Mouse (Mus musculus): ENCODE results near the gene Frmd4b. TPM values are rescaled to one million over a fixed set of nuclear protein-coding genes. Genes with fewer than 3 reads are reported as not detected.

The Frmd4b gene
- polyA plus RNA-seq, 1 experiment from 2014 or later: 46.3 TPM

GRCm38 (mm10) chr6:97457210-97457609 lies 160.1 kb downstream of the Frmd4b start:
- Histone ChIP-seq H3K27ac (no peak overlapping the region), H3K4me2 (replicated peaks) (no peak overlapping the region), H3K27me3 (replicated peaks) (no peaks in the 10 kb centered on the region), H3K9me3 (no peaks in the 10 kb centered on the region), H3K36me3 (no peaks in the 10 kb centered on the region), H3K4me3 (no peak overlapping the region), H3K9ac (no peak overlapping the region), H3K4me1 (peaks cover 22% of the 10 kb centered on the region)
- no peak for ATAC-seq (ENCODE audit: low FRiP score, low read depth)
- WGBS: 61% methylated on average over 2 of the region's 2 CpGs

- H3K27ac ChIP-seq: no peak overlapping the region
- H3K27me3 ChIP-seq (replicated peaks): no peaks in the 10 kb centered on the region
- 90% methylated on average over 5 of the region's 5 CpGs for WGBS
- H3K9me3 ChIP-seq: no peaks in the 10 kb centered on the region
- no peak overlapping the region for H3K4me3 ChIP-seq
- H3K36me3 ChIP-seq: no peaks in the 10 kb centered on the region
- no peak overlapping the region for H3K9ac ChIP-seq
- no peak for ATAC-seq (ENCODE audit: low FRiP score, low read depth)
- no peak overlapping the region for H3K4me2 ChIP-seq (replicated peaks)
- peaks cover 3% of the 10 kb centered on the region; the same call in 1 of the 2 replicates for H3K4me1 ChIP-seq
Measured at GRCm38 (mm10) chr6:97452223-97452622, 165.1 kb downstream of the Frmd4b start.

GRCm38 (mm10) chr6:97449806-97450205 lies 167.5 kb downstream of the Frmd4b start:
- no peak overlapping the region for H3K9ac ChIP-seq
- WGBS: 97% methylated on average over 2 of the region's 2 CpGs
- no peak for ATAC-seq (ENCODE audit: low FRiP score, low read depth)

DNA sequence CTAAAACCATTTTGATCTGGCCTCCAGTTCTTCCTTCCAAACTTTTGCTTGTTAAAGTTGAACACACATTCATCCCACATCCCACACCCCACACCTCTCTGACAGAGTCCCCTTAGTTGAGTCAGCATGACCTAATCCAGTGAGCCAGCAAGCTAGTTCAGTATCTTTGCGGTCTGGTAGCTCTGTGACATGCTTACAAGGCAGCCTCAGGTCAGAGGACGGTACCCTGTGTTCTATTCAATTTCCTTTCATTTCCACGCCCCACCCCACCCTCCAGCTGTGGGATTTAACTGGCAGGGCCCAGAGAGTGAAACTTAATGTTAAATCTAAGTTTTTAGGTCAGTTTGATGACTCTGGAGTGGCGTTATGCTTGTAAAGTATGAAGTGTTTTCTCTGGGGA lies 170.3 kb downstream of the Frmd4b start:
- H3K4me1 ChIP-seq: no peaks in the 10 kb centered on the region
- no peak overlapping the region for H3K27ac ChIP-seq
- H3K9ac ChIP-seq: no peak overlapping the region
- WGBS: 74% methylated on average over 4 of the region's 4 CpGs
- no peaks in the 10 kb centered on the region for H3K9me3 ChIP-seq
- H3K27me3 ChIP-seq (replicated peaks): no peaks in the 10 kb centered on the region
- H3K36me3 ChIP-seq: no peaks in the 10 kb centered on the region
- H3K4me2 ChIP-seq (replicated peaks): no peak overlapping the region
- no peak for ATAC-seq (ENCODE audit: low FRiP score, low read depth)
- no peak overlapping the region for H3K4me3 ChIP-seq

More at GRCm38 (mm10) chr6:97449806-97450205, 167.5 kb downstream of the Frmd4b start:
- Histone ChIP-seq H3K4me1 (no peaks in the 10 kb centered on the region), H3K9me3 (no peaks in the 10 kb centered on the region), H3K36me3 (no peaks in the 10 kb centered on the region), H3K4me3 (no peak overlapping the region), H3K27ac (no peak overlapping the region), H3K27me3 (replicated peaks) (no peaks in the 10 kb centered on the region), H3K4me2 (replicated peaks) (no peak overlapping the region)

- H3K4me2 ChIP-seq (replicated peaks): no peak overlapping the region
- WGBS: 89% methylated on average over 5 of the region's 5 CpGs
- H3K9me3 ChIP-seq: no peaks in the 10 kb centered on the region
- no peak overlapping the region for H3K4me3 ChIP-seq
- H3K27ac ChIP-seq: no peak overlapping the region
- H3K9ac ChIP-seq: no peak overlapping the region
- H3K36me3 ChIP-seq: no peaks in the 10 kb centered on the region
- H3K4me1 ChIP-seq: peaks cover 9% of the 10 kb centered on the region; the same call in 1 of the 2 replicates
- no peak for ATAC-seq (ENCODE audit: low FRiP score, low read depth)
- H3K27me3 ChIP-seq (replicated peaks): no peaks in the 10 kb centered on the region
Measured at GRCm38 (mm10) chr6:97444145-97444544, 173.2 kb downstream of the Frmd4b start.

GRCm38 (mm10) chr6:97443522-97443921 lies 173.8 kb downstream of the Frmd4b start:
- Histone ChIP-seq H3K9ac (no peak overlapping the region), H3K9me3 (no peaks in the 10 kb centered on the region), H3K36me3 (no peaks in the 10 kb centered on the region), H3K4me2 (replicated peaks) (no peak overlapping the region), H3K4me3 (no peak overlapping the region), H3K27ac (no peak overlapping the region), H3K4me1 (peaks cover 9% of the 10 kb centered on the region; the same call in 1 of the 2 replicates), H3K27me3 (replicated peaks) (no peaks in the 10 kb centered on the region)
- ATAC-seq (ENCODE audit: low FRiP score, low read depth): no peak
- WGBS: 56% methylated on average over 4 of the region's 4 CpGs

DNA sequence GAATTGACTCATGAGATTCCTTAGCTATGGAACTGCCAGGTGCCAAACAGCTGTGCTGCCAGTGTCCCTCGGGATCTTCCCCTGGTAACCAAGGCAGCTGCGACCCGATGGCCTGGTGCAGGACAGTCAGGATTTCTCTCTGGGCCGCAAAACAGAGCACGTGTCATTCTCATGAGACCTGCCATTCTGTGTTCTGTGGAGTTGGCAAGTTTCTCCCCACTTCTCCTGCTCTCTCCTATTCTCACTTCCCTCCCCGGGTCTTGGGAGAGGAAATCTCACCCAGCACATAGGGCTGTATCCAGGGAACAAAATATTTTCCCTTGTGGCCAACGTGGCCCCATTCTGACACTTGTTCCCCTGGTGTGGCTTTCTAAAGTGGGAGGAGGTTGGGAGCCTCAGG lies 176.0 kb downstream of the Frmd4b start:
- Histone ChIP-seq H3K4me2 (replicated peaks) (no peak overlapping the region), H3K36me3 (no peaks in the 10 kb centered on the region), H3K9me3 (no peaks in the 10 kb centered on the region), H3K27ac (no peak overlapping the region), H3K4me3 (no peak overlapping the region), H3K27me3 (replicated peaks) (no peaks in the 10 kb centered on the region), H3K4me1 (peaks cover 9% of the 10 kb centered on the region; the same call in 1 of the 2 replicates), H3K9ac (no peak overlapping the region)
- WGBS: 55% methylated on average over 7 of the region's 7 CpGs
- no peak for ATAC-seq (ENCODE audit: low FRiP score, low read depth)

GRCm38 (mm10) chr6:97438918-97439645 lies 178.3 kb downstream of the Frmd4b start:
- no peak for ATAC-seq (ENCODE audit: low FRiP score, low read depth)
- Histone ChIP-seq H3K9ac (no peak overlapping the region), H3K36me3 (no peaks in the 10 kb centered on the region), H3K27me3 (replicated peaks) (no peaks in the 10 kb centered on the region), H3K4me2 (replicated peaks) (no peak overlapping the region), H3K4me1 (peaks cover 9% of the 10 kb centered on the region; the same call in 1 of the 2 replicates), H3K4me3 (no peak overlapping the region), H3K27ac (no peak overlapping the region), H3K9me3 (no peaks in the 10 kb centered on the region)
- 78% methylated on average over 16 of the region's 16 CpGs for WGBS

- H3K4me1 ChIP-seq: peaks cover 2% of the 10 kb centered on the region; the same call in 1 of the 2 replicates
- H3K27ac ChIP-seq: no peak overlapping the region
- no peak for ATAC-seq (ENCODE audit: low FRiP score, low read depth)
- no peak overlapping the region for H3K9ac ChIP-seq
- no peak overlapping the region for H3K4me3 ChIP-seq
- no peaks in the 10 kb centered on the region for H3K27me3 ChIP-seq (replicated peaks)
- WGBS: 75% methylated on average over 4 of the region's 4 CpGs
- no peaks in the 10 kb centered on the region for H3K36me3 ChIP-seq
- no peak overlapping the region for H3K4me2 ChIP-seq (replicated peaks)
- no peaks in the 10 kb centered on the region for H3K9me3 ChIP-seq
Measured at GRCm38 (mm10) chr6:97434753-97435152, 182.6 kb downstream of the Frmd4b start.

DNA sequence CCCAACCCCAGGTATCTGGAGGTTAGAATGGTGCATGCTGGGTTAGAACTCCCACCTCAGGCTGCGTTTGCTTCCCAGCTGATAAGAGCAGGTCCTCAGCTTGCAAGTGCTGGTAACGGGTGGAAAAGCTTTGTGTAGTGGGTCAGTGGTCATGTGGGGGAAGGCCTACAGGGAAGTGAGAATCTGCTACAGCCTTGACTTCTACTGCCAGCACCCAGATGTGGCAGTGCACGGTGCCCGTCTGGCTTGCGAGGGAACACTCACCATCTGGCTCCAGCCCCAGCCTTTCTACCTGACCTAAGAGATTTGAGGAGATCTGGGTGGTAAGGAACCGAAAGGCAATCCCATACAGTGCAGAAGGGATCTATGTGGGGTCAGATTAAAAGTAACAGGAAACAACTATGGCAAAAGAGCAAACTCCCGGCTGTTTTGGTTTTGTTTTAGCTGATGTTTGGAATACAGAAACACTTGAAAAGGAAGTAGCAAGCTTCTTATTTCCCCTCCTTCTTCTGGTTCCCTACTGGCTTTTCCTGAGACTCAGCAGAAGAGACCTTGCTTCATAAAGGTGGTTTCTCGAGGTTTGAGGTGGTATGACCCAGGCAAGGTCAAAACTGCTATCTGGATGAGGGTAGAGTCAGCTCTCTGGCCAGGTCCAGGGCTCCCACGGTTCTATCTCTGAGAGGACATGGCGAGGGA lies 185.9 kb downstream of the Frmd4b start:
- Histone ChIP-seq H3K9ac (no peak overlapping the region), H3K4me2 (replicated peaks) (no peak overlapping the region), H3K4me1 (no peaks in the 10 kb centered on the region), H3K9me3 (no peaks in the 10 kb centered on the region), H3K4me3 (no peak overlapping the region), H3K27ac (no peak overlapping the region), H3K36me3 (no peaks in the 10 kb centered on the region), H3K27me3 (replicated peaks) (no peaks in the 10 kb centered on the region)
- WGBS: 88% methylated on average over 10 of the region's 10 CpGs
- no peak for ATAC-seq (ENCODE audit: low FRiP score, low read depth)

GRCm38 (mm10) chr6:97430519-97430918 lies 186.8 kb downstream of the Frmd4b start:
- Histone ChIP-seq H3K36me3 (no peaks in the 10 kb centered on the region), H3K27ac (no peak overlapping the region), H3K9ac (no peak overlapping the region), H3K27me3 (replicated peaks) (no peaks in the 10 kb centered on the region), H3K4me2 (replicated peaks) (no peak overlapping the region), H3K4me3 (no peak overlapping the region), H3K4me1 (no peaks in the 10 kb centered on the region), H3K9me3 (no peaks in the 10 kb centered on the region)
- no peak for ATAC-seq (ENCODE audit: low FRiP score, low read depth)
- WGBS: 83% methylated on average over 6 of the region's 6 CpGs

DNA sequence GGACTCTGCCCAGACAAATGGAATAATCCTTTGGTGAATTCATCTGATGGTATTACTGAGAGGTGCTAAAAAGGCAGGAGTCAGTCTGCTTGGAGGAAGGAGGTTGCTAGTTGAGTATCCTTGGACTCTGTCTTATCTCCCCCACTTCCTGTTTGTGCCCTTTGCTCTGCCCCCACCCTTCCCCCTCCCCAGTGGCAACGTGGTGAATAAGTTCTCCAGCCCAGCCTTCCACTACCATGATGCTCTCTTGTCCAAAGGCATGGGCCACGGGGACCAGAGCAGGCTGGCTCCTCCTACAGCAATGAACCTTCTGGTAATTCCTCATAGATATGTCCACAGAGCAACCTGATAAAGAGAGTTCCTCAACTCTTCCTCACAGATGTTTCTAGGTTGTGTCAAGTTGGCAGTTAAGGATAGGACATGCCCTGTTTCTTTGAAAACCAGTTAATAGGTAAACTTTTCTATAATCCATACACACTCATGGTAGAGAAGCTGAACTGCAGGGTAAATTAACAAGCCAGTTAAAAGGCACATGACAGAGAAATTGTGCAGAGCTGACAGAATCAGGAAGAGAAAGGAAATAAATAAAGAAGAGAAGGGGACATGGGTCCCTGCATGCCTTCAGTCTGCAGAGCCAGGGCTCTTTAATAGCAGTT lies 187.5 kb downstream of the Frmd4b start:
- H3K9ac ChIP-seq: no peak overlapping the region
- no peaks in the 10 kb centered on the region for H3K4me1 ChIP-seq
- H3K4me3 ChIP-seq: no peak overlapping the region
- WGBS: 50% methylated on average over 2 of the region's 2 CpGs
- no peaks in the 10 kb centered on the region for H3K36me3 ChIP-seq
- H3K4me2 ChIP-seq (replicated peaks): no peak overlapping the region
- no peak for ATAC-seq (ENCODE audit: low FRiP score, low read depth)
- H3K27ac ChIP-seq: no peak overlapping the region
- no peaks in the 10 kb centered on the region for H3K9me3 ChIP-seq
- no peaks in the 10 kb centered on the region for H3K27me3 ChIP-seq (replicated peaks)
